Mouse (Mus musculus) G1E-ER4 (cell line): Measurements from ENCODE around the gene Pex5. TPM values are rescaled to one million over a fixed set of nuclear protein-coding genes. Genes with fewer than 3 reads are reported as not detected.

Experiments used
- GATA1 ChIP-seq: IDR thresholded peaks from one replicate; pipeline ENCODE4 v1.8.0; 2012; ENCODE audit warnings: low read length, inconsistent platforms
- polyA plus RNA-seq: library from polyadenylated mRNA; stranded (reverse); fragments of >175 nt; gene quantifications from 2 replicates; pipeline ENCODE4 v1.2.3, GENCODE M21; 2012

Gene Pex5
- polyA plus RNA-seq = 19.7 and 31.2 TPM in 2 replicates

GRCm38 (mm10) chr6:124414927-124415325 lies at the start of gene Pex5:
Gene Pex5, minus strand, starts transcription at chr6:124415067.
- no peak for TF ChIP-seq GATA1

DNA sequence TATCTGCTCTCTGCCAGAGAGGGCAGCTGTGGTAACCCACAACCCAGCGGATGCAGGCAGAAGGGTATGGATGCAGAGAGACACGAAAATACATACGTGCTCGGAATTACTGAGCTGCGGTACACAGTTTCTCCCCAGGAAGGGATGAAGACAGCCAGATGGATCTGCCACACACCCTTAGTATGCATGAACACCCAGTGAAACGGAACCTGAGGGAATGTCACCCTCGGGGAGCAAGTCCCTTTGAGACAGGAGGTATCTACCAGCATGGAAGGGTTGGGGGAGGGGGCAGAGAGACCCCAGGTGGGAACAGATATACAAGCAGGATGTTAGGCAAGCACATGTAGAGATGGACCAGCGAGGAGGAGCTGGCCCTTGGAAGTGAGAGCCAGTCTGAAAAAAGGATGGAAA lies 49.0 kb upstream of the Pex5 start:
- no peak for TF ChIP-seq GATA1

- no peak for TF ChIP-seq GATA1
These were observed 44.5 kb upstream of the Pex5 start for GRCm38 (mm10) chr6:124459388-124459787.

GRCm38 (mm10) chr6:124458505-124458904 lies 43.6 kb upstream of the Pex5 start:
- TF ChIP-seq GATA1 = no peak

DNA sequence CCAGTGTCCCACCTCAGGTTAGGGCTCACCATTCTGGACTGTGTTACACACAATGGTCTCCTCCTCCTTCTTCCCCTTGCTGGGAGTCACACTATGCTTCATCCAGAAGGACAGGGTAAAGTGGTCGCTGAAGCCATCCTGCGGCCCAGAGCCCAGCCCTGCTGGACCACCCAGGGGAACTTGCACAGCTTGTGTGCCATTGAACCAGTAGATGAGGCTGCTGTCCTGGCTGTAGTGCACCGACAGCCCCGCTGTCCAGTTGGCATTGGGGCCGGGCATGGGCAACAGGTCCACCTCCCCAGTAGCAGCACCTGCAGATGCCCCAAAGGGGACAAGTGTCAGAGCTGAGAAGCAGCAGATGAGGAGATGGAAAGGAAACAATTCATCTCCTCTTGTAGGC lies 43.0 kb upstream of the Pex5 start:
- TF ChIP-seq GATA1 = no peak

DNA sequence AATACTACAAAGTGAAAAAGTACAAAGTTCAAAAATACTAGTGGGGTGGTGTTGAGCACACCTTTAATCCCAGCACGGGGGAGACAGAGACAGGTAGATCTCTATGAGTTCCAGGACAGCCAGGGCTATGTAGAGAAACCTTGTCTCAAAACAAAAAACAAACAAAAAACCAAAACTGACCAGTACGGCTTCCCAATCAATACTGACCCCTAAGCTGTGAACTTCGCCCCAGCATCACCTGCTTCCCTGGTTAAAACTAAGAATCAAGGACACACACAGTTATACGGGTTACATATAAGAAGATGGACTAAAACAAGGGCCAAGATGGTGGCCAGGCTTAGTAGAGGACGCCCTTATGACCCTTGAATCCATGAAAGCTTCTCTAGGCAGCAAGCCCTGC lies 41.4 kb upstream of the Pex5 start:
- no peak for TF ChIP-seq GATA1

- no peak for TF ChIP-seq GATA1
These were observed 38.9 kb upstream of the Pex5 start for GRCm38 (mm10) chr6:124453756-124454155.

- no peak for TF ChIP-seq GATA1
These were observed 37.1 kb upstream of the Pex5 start for GRCm38 (mm10) chr6:124451995-124452394.

- TF ChIP-seq GATA1 = no peak
These were observed 35.0 kb upstream of the Pex5 start for GRCm38 (mm10) chr6:124449668-124450383.

GRCm38 (mm10) chr6:124448959-124449667 lies 34.2 kb upstream of the Pex5 start:
- TF ChIP-seq GATA1 = no peak

GRCm38 (mm10) chr6:124448186-124448852 lies 33.5 kb upstream of the Pex5 start:
- no peak for TF ChIP-seq GATA1

GRCm38 (mm10) chr6:124447356-124447755 lies 32.5 kb upstream of the Pex5 start:
- TF ChIP-seq GATA1 = no peak

DNA sequence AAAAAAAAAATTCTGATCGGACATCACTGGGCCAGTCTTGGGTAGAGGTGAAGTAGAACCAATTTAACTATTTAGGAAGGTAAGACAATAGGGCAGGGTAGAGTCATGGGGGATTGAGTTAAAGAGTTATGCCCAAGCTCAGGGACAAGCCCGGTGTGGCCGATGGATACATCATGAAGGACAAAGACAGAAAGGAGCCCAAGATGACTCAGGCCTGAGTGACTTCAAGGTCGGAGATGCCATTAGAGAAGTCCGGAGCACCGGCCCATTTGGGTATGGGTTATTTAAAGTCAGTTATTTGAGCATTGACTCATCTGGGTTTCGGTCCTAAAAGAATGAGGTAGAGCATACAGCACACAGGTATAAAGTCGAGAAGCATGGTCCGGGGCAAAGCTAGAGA lies 31.6 kb upstream of the Pex5 start:
- TF ChIP-seq GATA1 = no peak

- TF ChIP-seq GATA1 = no peak
These were observed 31.2 kb upstream of the Pex5 start for GRCm38 (mm10) chr6:124446024-124446423.

- no peak for TF ChIP-seq GATA1
These were observed 28.5 kb upstream of the Pex5 start for GRCm38 (mm10) chr6:124443338-124443737.

DNA sequence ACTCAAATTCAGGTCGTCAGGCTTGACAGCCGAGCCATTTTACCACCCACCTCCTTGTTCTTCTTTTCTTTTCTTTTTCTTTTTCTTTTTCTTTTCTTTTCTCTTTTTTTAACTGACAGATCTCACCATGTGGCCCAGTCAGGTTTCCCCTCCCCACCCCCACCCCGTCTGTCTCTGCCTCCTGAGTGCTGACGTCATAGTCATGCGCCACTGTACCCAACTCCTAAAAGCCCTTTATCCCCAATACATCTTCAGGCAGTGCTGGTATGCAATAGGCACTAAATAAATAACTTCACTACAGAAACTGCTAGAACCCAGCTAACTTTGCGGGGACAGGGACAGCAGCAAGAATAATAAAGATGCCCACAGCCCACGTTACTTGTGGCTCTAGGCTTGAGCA lies 21.4 kb upstream of the Pex5 start:
- TF ChIP-seq GATA1 = no peak
